Mouse (Mus musculus) neural tube, embryonic 11.5 days (tissue): ENCODE measurements around the gene Prkcsh. TPM values are rescaled to one million over a fixed set of nuclear protein-coding genes. Genes with fewer than 3 reads are reported as not detected.

Experiments used
- ATAC-seq: fragments of 200-750 bp; cut with Nextera tagmentation; 2 replicates; pipeline ENCODE4 v1.8.0; 2017; ENCODE audit warnings: moderate number of reproducible peaks, mild to moderate bottlenecking, moderate TSS enrichment, moderate library complexity; ENCODE audit not compliant: insufficient read depth, low FRiP score, low TSS enrichment
- DNase-seq: peaks from one replicate; pipeline ENCODE4 v3.0.0-alpha.2; 2015; ENCODE audit warnings: low spot score
- H3K27ac ChIP-seq: fragments of 300-500 bp; sonication (generic); 2 replicates; pipeline ENCODE4 v1.5.1; 2014; ENCODE audit warnings: low read depth, mild to moderate bottlenecking, low read length
- H3K27me3 ChIP-seq: fragments of 300-500 bp; sonication (generic); 2 replicates; pipeline ENCODE4 v1.6.1; 2014; ENCODE audit warnings: mild to moderate bottlenecking, low read length, mixed read lengths; ENCODE audit not compliant: control insufficient read depth, insufficient read depth
- H3K36me3 ChIP-seq: fragments of 300-500 bp; sonication (generic); 2 replicates; pipeline ENCODE4 v1.6.1; 2014; ENCODE audit warnings: mild to moderate bottlenecking, low read length, moderate library complexity, mixed read lengths; ENCODE audit not compliant: control insufficient read depth, insufficient read depth
- H3K4me1 ChIP-seq: fragments of 300-500 bp; sonication (generic); 2 replicates; pipeline ENCODE4 v1.6.1; 2014; ENCODE audit warnings: low read length, mixed read lengths; ENCODE audit not compliant: control insufficient read depth, insufficient read depth
- H3K4me2 ChIP-seq: fragments of 300-500 bp; sonication (generic); 2 replicates; pipeline ENCODE4 v1.6.1; 2014; ENCODE audit warnings: low read depth, mild to moderate bottlenecking, moderate library complexity
- H3K4me3 ChIP-seq: fragments of 300-500 bp; sonication (generic); 2 replicates; pipeline ENCODE4 v1.5.1; 2014; ENCODE audit warnings: low read depth, low read length
- H3K9ac ChIP-seq: fragments of 300-500 bp; sonication (generic); 2 replicates; pipeline ENCODE4 v1.6.1; 2014; ENCODE audit warnings: mild to moderate bottlenecking, low read length
- H3K9me3 ChIP-seq: fragments of 300-500 bp; sonication (generic); 2 replicates; pipeline ENCODE4 v1.6.1; 2016; ENCODE audit warnings: low read length; ENCODE audit not compliant: control insufficient read depth
- WGBS: fragments of 180-500 bp; shearing (Covaris S2); extraction: QIAGEN DNeasy Blood & Tissue Kit; methylation state at CpG from one replicate; pipeline ENCODE4 v1.1.7; 2014; 5-methylcytosine and 5-hydroxymethylcytosine counted together
- polyA plus RNA-seq: library from polyadenylated mRNA; unstranded; fragments of >200 nt; fragmentation: Nextera tagmentation; extraction: Ambion mirVana; gene quantifications from 2 replicates; pipeline ENCODE4 v1.2.1, GENCODE M21; 2014

Gene Prkcsh
- polyA plus RNA-seq, 1 experiment from 2014 or later, result 106 TPM

DNA sequence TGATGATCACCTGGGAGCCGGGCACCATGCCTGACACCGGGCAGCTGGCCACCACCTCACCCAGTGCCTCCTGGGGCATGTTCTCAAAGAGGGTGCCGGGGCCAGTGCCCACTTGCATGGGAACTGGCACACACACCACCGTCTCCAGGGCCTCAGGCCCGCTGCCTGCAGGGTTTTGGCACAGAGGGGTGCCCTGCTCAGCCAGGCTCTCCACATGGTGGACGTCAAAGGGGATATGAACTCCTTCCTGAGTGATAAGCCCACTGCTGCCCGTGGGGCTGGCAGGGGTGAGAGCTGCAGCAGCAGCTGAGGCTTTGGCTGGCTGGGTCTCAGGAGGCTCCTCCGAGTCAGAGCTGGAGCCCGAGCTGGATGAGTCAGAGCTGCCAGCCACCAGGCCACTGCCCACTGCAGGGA is 55.4 kb downstream of the Prkcsh start:
- no peak overlapping the region for H3K9ac ChIP-seq
- no peaks in the 10 kb centered on the region for H3K9me3 ChIP-seq
- no peak overlapping the region for H3K4me2 ChIP-seq
- no peak overlapping the region for H3K27ac ChIP-seq
- ATAC-seq (no peak), DNase-seq (no peak)
- H3K27me3 ChIP-seq, result peaks cover 2% of the 10 kb centered on the region; the same call in 1 of the 2 replicates
- 95% methylated on average over 9 of the region's 9 CpGs for WGBS
- peaks cover 16% of the 10 kb centered on the region for H3K36me3 ChIP-seq
- H3K4me1 ChIP-seq, result 0 out of 2 replicates have a peak, but pooled peaks cover 3% of the 10 kb centered on the region
- no peak overlapping the region for H3K4me3 ChIP-seq

DNA sequence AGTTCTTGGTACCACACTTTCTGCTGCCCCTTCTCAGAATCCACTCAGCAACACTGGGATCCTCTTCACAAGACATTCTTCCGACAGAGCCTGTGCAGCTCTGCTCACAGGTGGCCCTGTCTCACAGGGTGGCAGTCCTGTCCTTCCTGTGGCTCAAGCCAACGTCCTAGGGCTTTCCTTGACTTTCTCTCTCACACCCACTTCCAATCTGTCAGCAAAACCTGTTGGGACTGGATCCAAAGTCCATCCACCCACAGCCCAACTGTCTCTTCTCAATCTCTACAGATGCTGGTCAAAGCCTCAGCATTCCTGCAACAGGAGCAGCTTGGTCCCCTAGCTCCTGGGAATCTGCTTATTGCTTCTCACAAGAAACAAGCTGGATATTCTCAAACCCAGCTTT is 58.7 kb downstream of the Prkcsh start:
- H3K4me3 ChIP-seq, result no peak overlapping the region
- no peaks in the 10 kb centered on the region for H3K9me3 ChIP-seq
- H3K36me3 ChIP-seq, result peaks cover 27% of the 10 kb centered on the region
- H3K4me2 ChIP-seq, result no peak overlapping the region
- no peaks in the 10 kb centered on the region for H3K27me3 ChIP-seq
- no peak overlapping the region for H3K9ac ChIP-seq
- ATAC-seq (no peak), DNase-seq (no peak)
- no peaks in the 10 kb centered on the region for H3K4me1 ChIP-seq
- H3K27ac ChIP-seq, result no peak overlapping the region
- WGBS, result 69% methylated on average over 2 of the region's 2 CpGs

Other genes starting within 250 kb of the Prkcsh start
- gene Spc24, start 242.5 kb upstream of the Prkcsh start, polyA plus RNA-seq, result 116 and 117 TPM in 2 replicates
- 3.7 and 4.5 TPM in 2 replicates for gene Kank2, start 204.1 kb upstream of the Prkcsh start, polyA plus RNA-seq
- not detected in 2 replicates for gene Angptl8, start 167.3 kb upstream of the Prkcsh start, polyA plus RNA-seq
- 24.7 and 25.4 TPM in 2 replicates for gene Dock6, start 150.2 kb upstream of the Prkcsh start, polyA plus RNA-seq
- gene Rab3d, start 84.6 kb upstream of the Prkcsh start, polyA plus RNA-seq, result 11.1 and 12.7 TPM in 2 replicates
- 3.6 TPM in 2 replicates for gene Ccdc159, start 75.3 kb upstream of the Prkcsh start, polyA plus RNA-seq
- 35.1 and 35.4 TPM in 2 replicates for gene Tmem205, start 75.2 kb upstream of the Prkcsh start, polyA plus RNA-seq
- gene Plppr2, start 65.8 kb upstream of the Prkcsh start, polyA plus RNA-seq, result 27.7 TPM in 2 replicates
- gene Swsap1, start 47.1 kb upstream of the Prkcsh start, polyA plus RNA-seq, result 18.9 and 22.5 TPM in 2 replicates
- gene Epor, start 39.3 kb upstream of the Prkcsh start, polyA plus RNA-seq, result 4.1 and 5.9 TPM in 2 replicates
- 2.3 and 3.7 TPM in 2 replicates for gene Rgl3, start 13.4 kb upstream of the Prkcsh start, polyA plus RNA-seq
- gene Ccdc151, start 172 bp upstream of the Prkcsh start, polyA plus RNA-seq, result 2.7 and 3.5 TPM in 2 replicates
- gene Elavl3, start 49.2 kb downstream of the Prkcsh start, polyA plus RNA-seq, result 64.6 and 69.1 TPM in 2 replicates
- gene Gm49318, start 68.5 kb downstream of the Prkcsh start, polyA plus RNA-seq, result not detected in 2 replicates
- 8.2 and 9.5 TPM in 2 replicates for gene Zfp653, start 68.6 kb downstream of the Prkcsh start, polyA plus RNA-seq
- gene Ecsit, start 82.6 kb downstream of the Prkcsh start, polyA plus RNA-seq, result 40.1 and 40.4 TPM in 2 replicates
- gene Cnn1, start 96.4 kb downstream of the Prkcsh start, polyA plus RNA-seq, result 1.0 and 2.6 TPM in 2 replicates
- gene Elof1, start 114.4 kb downstream of the Prkcsh start, polyA plus RNA-seq, result 217 and 221 TPM in 2 replicates
- gene Acp5, start 132.9 kb downstream of the Prkcsh start, polyA plus RNA-seq, result 14.9 and 16.8 TPM in 2 replicates
- gene Pigyl, start 154.0 kb downstream of the Prkcsh start, polyA plus RNA-seq, result 59.6 and 59.7 TPM in 2 replicates
- gene Zfp872, start 185.3 kb downstream of the Prkcsh start, polyA plus RNA-seq, result 0.15 and 0.24 TPM in 2 replicates
- 11.7 and 12.3 TPM in 2 replicates for gene Zfp809, start 222.9 kb downstream of the Prkcsh start, polyA plus RNA-seq